Mouse (Mus musculus) layer of hippocampus, adult 9-10 months (tissue): ENCODE data around the gene Spon1.

ENCODE experiments used
- DNase-seq: peaks from one replicate; pipeline ENCODE4 v3.0.0; 2022; ENCODE audit warnings: low spot score

Gene Spon1

DNA sequence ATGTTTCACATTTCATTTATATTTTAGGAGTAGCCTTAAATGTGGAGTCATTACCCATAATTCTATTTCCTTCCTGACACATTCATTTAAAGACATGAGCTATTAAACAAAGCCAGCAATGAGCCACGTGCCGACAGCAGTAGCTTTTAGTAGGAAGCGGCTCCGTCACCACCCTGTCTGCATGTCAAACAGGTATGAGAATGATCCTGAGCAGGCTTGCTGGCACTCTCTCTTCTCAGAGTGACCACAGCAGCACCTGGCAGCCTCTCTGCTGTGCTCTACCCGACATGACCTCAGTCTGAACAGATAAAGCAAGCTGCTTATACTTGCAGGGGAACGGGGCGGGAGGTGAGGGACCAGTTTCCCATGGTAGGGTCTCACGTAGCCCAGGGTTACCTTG lies 297.7 kb downstream of the Spon1 start:
- DNase-seq = no peak

DNA sequence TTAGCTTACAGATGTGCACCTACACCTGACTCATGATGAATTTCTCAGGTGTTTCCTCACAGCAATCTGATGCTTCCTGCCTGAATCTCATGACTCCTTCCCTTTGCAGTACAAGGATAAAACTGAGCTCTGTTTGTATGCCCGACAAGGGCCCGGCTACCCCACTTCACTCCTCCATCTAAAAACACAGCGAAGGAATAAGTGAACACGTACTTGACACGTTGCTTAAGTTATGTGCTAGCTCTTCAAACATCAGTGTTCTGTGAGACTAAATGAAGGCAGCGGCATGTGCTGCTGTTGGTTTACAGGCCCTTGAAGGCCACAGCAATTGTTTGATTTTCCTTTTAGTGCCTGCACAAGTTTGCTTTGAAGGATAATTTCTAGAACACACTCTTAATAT lies 298.2 kb downstream of the Spon1 start:
- DNase-seq = no peak

DNA sequence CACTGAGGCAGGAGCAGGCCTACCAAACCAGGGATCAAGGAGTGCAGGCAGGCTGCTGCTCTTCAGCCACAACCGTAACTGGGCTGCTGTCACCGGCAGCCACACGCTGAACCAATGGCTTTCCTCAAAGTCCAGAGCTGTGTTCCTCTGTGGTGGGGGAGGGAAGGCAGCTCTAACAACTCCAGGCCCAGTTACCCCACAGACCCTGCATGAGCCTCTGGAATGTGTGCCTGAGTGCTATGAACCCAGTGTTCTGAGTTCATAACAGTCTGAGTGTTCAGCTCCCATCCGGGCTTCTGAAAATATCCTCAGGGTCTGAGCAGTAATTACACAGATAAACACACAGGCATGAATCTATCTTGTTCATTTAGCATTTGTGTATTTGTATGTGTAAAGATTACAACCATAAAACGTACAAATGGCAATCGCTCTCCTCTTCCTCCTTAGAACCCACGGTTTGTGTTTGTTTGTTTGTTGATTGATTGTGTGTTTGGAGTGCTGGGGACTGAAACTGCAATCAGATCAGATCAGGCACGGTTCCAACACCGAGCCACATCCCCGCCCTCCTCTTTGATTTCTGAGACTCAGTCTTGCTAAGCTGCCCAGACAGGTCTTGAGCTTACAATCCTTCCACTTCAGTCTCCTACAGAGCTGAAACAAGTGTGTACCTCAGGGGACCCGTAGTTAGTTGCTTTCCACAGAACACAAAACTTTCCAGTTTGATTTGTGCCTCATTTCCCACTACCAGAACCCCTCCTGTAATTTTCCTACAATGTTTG lies 299.8 kb downstream of the Spon1 start:
- no peak for DNase-seq

DNA sequence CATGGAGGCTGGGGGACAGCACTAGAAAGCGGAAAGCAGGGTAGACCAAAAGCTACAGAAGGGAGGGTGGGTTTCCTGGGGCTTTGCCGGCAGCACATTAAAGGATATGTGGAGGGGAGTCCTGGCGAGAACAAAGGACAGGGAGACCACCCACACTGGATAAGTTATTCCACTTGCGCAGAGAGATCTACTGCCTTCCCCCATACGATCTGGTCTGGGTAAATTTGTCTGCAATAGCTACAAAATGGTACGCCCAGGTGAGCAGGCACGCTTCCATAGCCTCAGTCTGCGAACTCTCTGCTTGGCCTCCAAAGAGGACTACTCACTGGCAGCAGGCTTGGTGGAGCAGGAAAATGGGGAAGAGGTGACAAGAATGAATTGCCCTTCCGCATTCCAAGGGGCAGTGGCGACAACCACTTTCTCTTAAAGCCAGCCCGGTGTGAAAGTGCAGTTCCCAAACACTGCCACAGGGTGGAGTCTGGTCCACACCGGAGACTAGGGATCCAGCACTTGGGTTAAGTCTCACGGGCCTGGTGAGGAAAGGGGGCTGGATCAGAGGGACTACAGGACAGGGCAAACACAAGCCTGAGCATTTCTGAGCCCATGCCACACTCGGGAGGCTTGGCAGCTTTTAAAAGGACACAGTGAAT lies 300.9 kb downstream of the Spon1 start:
- DNase-seq = peak; percentile 88

DNA sequence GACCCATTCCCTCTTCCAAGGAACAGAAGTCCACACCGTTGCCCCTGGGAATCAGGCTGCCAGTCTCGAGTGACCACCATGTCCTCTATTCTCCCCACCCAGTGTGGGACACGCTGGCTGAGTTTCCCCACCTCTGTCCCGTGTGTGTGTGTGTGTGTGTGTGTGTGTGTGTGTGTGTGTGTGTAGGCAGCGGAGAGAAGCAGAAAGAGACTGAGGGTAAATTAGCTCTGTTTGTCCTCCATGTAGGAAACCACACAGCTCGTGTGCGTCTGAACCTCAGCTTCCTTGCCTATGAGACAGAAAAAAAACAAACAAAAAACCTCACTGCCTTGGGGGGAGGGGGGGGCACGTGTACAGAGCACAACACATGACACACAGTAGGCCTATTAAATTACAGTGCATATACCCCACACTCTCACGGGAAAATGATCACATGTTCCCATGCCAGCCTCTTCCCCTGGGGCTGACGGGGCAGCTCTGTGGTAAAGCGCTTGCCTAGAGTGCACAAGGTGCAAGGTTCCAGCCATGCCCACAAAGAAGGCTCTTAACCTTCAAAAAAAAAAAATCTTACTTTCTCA lies 303.2 kb downstream of the Spon1 start:
- DNase-seq = no peak

DNA sequence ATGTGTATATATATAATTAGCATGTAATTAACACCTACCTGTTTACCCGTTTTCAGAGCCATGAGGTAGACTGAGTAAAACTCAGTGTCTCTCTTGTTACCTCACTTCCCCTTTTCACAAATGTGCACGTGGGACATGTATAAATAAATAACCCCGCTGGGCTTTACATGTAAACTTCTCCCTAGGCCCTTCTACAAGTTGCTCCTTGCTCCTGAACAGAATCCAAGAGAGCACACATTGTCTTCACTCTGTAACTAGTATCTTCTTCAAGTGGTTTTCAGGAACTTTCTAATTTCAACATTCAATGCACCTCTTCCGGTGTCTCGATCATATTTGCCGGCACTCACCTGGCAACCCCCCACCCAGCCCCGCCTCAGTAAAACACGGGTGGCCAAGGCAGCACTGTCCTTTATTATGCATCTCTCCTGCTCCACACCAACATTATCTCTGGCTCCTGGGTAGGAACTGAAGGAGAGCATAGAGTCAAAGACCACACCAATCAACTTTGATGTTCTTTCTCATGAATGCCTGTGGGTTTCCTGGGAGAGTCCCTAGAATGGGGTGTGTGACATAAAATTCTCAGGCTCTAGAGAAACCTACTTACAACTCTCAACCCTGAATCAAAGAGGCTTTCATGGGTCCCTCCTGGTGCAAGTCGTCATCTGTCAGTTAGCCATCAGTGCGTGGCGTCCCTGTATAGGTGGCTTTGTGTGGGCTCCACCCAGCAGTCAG lies 304.1 kb downstream of the Spon1 start:
- no peak for DNase-seq

DNA sequence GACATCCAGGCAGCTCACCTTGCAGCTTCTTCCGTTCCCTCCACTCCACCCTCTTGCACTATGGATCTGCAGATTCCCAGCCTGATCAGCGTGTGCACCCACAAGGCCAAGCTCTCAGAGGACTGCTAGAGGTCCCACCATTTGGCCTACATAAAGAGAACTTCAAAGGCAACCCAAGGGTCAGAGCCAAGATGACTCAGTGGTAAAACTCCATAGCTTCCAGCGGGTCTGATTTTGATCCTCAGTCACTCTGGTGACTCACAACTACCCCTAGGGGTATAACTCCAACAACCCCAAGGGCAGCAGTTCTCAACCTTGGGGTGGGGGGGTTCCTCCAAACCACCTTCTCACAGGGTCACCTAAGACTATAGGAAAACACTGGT lies 304.7 kb downstream of the Spon1 start:
- no peak for DNase-seq

DNA sequence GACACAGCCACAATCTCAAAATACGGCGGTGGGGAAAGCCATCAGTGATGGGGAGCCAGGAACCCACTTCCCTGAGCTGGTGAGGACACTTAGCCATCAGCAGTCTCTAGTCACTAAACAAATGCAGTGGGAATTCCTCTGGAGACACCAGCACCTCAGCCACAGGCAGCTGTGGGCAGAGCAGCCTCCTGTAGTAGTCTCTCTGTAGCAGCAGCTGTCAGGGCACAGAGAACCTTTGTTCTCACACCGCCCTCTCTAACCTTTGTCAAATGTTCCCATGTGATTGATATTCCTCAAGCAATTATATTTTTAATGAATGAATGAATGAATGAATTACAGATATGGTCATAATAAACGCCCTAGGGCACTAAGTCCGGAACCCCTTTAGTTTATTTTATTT lies 305.6 kb downstream of the Spon1 start:
- DNase-seq = no peak

DNA sequence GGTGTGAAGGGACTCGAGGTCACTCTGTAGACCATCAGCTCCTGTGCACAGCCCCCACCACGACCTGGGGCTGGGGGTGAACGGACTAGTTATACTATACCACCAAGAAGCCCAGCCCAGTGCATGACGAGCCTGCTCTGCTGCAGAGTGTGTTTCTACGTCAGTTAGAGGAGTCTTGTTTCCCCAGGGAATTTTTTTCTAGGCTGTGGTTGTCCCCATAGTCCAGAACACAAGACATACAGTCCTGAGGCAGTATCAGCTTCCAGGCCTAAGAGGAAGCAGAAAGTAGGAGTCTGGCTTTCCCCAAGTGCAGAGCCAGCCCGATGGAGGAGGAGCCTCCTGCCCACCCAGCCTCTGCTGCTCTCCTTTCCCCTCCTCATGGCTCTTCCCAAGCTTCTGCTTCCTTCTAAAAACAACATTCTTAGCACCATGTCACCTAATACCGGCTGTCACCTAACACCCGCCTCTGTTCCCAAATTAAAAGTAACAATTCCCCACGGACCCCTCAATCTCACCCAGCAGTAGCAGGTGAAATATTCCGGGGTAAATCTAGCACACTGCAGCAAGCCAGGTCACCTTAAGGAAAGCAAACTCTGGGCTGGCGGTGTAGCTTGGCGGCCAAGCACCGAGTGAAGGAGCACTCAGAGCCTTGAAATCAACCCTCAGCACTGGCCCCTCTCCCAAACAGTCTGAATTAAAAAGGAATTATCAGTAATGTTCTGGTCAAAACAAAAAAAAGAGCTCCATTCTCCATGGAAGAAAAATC lies 306.2 kb downstream of the Spon1 start:
- no peak for DNase-seq

DNA sequence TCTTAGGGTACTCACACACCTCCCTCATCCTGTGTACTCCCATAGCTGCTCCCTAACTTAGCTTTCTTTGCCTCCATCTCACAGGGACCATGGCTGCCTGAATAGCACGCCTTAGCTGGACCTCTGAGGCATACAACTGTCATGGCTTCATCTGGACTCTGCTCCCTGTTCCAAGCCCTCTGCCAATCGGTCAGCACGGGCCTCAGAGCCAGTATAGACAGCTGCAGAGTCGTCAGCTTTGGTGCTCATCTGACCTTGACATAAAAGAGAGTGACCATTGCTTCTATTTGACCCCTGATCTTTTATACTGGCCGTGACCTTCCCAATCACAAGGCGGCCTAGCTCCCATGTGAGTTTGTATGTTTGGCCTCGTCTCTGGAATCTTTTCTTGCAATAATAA lies 308.3 kb downstream of the Spon1 start:
- DNase-seq = no peak

DNA sequence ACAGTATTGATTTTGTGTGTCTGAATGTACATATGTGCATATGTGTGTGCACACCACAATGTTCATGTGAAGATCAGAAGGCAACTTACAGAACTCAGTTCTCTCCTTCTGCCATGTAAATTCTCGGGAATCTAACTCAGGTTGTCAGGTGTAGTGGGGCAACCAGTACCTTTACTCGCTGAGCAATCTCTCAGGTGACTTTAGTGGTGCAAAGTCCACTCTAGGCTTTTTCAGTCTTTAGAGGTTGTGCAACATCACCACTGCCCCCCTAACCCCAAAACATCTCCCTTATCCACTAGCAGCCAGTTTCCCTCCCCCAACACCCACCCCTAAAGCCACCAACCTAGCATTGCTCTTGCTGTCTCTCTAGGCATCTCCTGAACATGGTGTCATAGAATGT lies 308.8 kb downstream of the Spon1 start:
- no peak for DNase-seq

DNA sequence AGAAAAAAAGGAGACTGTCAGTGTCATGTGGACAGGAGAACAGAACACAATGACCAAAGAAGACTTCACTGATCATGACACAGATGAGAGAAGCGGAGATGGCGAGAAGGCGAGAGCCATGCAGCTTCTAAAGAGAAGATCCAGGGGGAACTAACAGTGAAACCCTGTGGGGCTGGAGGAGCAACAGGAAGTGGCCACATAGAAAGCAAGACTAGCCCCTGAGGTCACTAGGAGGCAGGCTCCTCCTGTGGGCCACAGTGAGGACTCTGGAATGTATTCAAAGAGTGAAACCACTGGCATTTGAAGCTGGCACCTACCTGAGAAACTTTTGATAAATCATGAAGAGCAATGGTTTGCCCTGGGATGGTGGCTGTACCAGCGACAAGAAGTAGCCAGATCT lies 313.5 kb downstream of the Spon1 start:
- DNase-seq = no peak

DNA sequence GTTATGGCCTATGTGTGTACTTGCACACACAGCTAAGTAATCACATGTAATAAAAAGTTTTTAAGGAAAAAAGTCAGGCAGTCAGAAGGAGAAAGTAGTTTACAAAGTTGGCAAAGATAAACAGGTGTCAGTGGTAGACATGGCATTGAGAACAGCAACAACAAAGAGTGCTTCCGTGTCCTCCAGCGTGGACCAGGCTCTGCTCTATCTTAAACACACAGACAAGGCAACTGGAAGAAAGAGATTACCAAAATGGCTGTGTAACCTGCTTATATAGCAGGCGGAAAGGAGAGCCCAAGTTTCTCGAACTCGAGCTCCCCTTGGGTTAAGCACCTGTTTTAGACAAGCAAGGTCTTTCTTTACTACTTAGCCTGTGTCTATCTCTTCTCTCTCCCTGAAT lies 314.5 kb downstream of the Spon1 start:
- DNase-seq = no peak

DNA sequence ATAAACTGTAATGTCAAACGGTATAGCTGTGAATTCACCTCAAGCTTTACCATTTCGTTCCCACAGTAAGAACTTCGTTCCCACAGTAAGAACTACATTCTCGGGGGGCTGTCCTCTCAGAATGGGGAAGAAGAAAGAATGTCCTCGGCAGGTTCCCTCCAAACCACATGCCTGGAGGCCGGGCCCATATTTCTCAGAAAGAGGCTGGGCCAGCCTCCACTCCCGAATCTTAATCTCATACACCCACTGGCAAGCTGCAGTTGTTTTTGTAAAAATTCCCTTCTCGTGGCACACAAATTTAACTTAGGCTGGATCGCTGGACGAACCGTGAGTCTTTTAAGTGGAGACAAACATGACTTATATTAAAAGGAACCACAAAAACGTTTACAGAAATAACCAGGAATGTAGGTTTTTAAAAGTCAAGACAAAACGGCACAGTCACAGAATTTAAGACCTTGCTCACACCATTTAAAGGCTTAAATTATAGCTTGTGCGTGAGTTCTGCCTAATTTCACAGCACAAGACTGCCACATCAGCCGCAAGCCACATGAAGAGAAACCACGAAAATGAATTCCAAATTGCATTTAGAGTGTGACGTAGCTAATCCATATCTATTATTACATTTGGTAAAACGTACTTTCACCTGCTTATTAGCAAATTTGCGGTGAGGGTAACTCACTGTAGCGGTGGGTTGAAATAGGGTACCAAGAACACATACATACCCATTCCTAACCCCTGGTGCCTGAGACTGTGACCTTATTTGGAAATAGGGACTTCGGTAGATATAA lies 316.0 kb downstream of the Spon1 start:
- DNase-seq = no peak

DNA sequence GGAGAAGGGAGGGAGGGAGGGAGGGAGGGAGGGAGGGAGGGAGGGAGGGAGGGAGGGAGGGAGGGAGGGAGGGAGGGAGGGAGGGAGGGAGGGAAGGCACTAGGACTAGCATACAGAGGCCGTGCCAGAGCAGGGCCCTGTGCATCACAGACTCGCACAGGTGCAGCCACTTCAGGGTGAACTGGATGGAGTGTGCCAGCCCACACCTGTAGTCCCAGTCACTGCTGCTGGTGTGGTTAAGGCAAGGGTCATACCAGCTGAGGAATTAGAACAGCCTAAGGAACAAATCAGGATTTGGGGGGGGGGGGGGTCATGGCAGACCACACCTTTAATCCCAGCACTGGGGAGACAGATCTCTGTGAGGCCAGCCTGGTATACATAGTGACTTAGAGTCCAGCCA lies 317.3 kb downstream of the Spon1 start:
- DNase-seq = no peak

DNA sequence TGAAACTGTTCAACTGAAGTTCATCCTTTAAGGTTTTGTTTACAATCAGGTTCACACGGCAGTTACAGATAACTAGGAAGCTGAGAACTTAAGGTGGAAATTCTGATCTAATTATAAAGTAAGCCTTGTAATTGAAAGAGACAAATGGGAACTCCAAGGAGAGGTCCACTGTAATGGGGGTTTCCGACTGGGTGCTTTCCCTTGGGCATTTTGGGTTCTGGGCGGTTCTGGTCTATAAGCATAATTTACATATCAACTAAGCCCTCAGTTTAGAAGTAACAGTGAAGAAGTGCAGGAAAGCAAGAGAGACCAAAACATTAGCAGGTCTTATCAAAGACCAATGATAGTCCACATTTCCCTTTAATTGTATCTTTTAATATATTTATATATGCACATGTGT lies 318.0 kb downstream of the Spon1 start:
- no peak for DNase-seq

DNA sequence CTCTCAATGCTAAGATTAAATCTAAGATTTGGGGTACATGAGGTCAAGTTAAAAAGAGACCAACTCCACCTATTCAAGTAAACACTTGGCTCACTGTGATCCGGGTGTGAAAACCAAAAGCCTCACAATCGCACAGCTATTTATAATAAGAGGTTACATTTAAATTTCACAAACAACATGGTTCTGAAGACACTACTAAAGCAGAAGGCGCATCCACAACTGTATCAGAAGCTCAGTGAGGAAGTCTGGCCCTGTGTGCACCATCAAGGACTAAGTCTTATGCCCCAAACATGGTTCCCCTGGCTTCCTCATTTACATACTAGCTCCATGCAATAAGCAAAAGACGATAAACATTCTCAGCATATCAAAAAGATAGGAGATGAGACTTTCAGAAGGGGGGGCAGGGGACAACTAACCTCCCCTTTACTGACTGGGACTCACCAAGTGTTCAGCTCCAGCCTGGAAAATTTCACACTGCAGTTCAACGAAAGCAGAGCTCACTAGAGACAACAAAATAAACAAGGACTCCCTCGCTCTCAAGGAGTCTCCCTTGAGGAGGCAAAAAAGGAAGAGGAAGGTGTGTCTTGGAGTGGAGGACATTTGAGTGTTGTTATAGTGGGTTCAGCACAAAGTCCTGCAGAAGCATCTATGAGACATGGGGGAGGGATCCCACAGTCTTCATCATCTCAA lies 320.4 kb downstream of the Spon1 start:
- no peak for DNase-seq

DNA sequence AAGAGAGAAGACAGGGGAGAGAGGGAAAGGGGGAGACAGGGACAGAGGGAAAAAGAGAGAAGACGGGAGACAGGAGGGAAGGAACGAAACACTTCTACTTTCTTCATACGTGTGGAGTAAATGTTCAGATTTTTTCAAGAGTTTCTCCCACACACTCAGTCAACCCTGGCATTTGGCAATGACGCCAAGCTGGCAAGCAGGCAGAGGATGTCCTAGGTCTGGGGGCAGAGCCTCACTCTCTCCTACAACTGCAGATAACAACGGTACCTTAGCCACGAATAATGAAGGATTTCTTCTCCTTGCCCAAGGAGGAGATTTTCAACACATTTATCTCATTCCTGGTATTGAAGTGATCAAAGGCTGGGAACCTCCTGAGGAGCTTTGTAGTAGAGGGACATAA lies 321.5 kb downstream of the Spon1 start:
- DNase-seq = no peak

DNA sequence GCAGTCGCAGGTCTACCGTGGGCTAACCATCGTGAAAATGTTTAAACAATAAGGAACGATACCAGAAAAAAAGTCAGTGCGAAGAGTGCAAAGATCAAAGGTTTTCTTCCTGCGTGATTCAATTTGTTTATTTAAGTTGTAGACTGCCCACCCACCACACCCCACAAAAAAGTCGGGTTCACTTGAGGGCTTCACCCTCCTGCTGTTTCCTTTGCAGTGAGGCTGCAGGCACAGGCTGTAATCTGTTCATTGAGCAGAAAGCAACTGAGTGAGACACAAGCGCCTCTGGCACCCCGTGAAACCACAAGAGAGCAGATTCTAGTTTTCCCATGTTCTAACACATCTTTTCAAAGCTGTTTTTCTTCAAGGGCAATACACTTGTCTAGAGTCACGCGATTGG lies 322.2 kb downstream of the Spon1 start:
- no peak for DNase-seq

DNA sequence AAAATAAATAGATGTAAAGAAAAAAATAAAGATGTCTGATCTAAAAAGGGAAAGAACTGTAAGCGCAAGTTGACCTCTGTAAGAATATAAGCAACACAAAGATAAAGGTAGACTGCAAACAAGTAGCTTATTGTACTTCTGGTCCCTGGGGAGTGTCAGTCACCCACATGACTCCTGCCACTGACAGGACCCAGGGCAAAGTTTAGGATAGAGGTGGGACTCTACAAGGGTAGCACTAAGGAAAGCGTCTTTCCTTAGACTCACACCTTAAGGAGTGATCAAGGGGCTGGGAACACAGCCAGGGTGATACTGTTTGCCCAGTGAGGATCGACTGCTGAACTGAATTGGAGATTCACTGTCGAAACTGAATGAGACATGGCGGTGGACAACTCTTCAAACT lies 323.1 kb downstream of the Spon1 start:
- no peak for DNase-seq

DNA sequence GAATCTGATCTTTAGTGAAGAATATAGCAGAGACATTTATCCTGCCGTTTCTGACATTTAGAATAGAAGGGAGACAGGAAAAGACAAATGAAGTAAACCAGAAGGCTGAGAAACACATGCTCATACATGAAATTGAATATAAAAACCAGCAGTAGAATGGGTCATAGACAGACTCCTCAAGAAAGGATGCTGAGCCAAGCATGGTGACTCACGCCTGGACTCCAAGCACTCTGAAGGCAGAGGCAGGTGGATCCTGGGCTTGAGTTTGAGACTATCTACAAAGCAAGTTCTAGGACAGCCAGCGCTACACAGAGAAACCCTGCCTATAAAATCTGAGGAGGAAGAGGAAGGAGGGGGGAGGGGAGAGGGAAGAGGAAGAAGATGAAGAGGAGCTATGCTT lies 324.4 kb downstream of the Spon1 start:
- no peak for DNase-seq
